Mouse (Mus musculus) heart, postnatal 0 days (tissue): ENCODE measurements around the gene Cd4.

Source experiments
- CTCF ChIP-seq: IDR thresholded peaks from 2 replicates; pipeline ENCODE4 v1.5.1; 2016; ENCODE audit warnings: antibody characterized with exemption, control low read depth, low read depth
- EP300 ChIP-seq: IDR thresholded peaks from 2 replicates; pipeline ENCODE4 v1.6.1; 2016; ENCODE audit warnings: antibody characterized with exemption, low read depth

DNA sequence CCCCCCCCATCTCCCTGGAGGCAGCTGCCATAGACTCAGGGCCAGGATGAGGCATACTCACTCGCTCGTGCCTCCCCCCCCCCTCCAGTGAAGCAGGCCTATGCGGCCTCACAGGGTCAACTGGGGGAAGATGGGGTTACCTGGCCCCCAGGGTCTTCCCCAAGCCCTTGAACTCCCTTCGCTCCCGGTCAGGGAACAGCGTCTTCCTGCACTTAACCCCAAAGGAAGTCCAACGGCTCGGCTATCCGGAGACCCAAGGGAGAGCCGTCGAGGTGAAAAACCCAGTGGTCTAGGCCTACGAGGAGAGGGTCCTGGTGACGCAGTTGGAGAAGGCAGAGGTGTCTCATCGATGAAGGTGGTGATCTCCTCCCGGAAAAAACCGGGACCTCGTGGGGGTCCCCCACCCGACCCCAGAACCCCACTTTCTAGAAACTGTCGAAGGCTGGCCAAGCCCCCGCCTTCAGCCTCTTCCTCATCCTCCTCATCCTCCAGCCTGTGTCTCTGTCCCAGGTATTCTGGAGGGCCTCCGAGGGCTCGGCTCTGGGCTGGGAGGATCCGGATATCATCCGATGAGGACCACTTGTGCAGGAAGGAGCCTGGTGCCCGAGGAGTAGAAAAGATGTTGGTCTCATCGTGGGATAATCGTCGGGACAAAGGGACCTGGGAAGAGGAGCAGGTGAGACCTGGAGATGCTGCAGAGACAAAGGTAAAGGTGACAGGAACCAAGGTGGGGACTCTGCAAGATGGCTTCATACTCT lies 29.3 kb downstream of the Cd4 start:
- TF ChIP-seq CTCF (no peak), EP300 (no peak)
